Mouse (Mus musculus): Measurements from ENCODE around the gene Acadsb. TPM values are rescaled to one million over a fixed set of nuclear protein-coding genes. Genes with fewer than 3 reads are reported as not detected.

Acadsb gene
- total RNA-seq, 2 experiments from 2014 or later, result 204 to 213 TPM

DNA sequence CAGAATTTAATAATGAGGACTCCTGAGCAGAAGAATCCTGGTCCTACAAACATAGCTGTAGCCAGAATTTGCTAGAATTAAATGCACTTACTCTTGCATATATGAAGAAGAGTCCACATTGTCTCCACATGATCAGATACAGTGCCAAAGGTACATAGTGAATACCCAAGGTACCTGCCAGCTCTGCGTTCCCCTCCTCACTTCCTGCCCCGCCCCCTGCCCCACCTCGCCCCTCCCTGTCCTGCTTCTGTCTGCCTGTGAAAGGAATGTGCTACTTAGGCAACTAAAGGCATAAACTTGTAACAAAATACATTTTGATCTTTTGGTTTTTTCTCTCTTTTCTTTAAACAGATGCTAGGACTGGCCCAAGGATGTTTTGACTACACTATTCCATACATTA, 26.6 kb downstream of the Acadsb start:
- intact Hi-C loops (cut with DNase I), result no loop called here
- DNase-seq, result no peak

DNA sequence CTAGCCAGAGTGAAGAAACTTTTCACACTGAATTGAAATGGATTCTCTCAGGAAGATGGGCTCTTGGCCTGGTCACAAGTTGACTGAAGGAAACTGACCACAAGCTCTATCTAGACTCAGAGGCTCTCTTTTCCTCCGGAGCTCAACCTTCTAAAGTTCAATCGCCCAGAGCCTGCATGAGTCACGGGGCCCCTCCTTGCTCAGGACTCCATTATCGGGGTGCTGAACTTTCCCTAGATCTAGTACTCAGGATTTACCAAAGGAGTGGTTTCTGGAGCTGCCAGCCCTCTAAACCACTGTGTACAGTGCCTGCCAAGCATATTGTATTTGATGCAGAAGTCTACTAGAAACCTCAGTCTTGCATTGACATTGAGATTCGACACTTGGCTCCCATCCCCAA, 46.3 kb downstream of the Acadsb start:
- intact Hi-C loops (cut with DNase I), result no loop called here
- no peak for DNase-seq

GRCm38 (mm10) chr7:131465117-131465601, 54.8 kb downstream of the Acadsb start:
- DNase-seq, result no peak
- intact Hi-C loops (cut with DNase I), result no loop called here

DNA sequence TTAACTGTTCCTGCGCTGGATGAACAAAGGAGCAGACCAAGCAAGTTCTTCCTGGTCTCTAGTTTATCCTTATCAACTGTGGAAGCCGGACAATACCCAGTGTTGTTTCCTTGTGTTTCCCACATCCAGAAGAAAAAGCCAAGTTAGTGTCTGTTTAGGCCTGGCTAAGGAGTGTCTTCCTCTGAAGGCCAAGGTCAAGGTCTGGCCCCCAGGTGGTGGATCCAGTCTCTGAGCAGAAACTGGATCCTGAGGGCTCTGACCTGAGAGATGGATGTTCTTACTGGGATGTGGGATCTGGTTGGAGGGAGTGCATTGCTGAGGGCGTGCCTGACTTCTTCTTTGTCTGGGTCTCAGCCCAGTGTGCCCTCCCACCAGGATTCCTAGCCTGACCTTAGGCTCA, 55.3 kb downstream of the Acadsb start:
- no peak for DNase-seq
- intact Hi-C loops (cut with DNase I), result no loop called here

DNA sequence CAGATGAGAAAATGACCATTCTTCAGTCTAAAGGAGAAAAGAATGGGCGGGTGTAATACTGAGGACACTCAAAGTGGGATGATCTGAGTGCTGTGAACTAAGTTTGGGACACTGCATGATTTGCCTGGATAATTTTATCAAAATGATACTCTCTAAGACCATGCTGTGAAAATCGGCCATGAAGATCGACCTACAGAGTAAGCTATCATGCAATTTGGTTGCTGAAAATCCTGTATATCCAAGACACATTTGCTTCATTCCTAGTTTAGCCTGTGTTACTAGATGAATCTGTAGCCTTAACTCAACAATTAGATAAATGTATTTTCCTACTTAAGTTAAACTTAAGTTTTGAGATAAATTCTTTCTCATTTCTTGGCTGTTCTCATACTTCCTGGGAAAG, 56.9 kb downstream of the Acadsb start:
- intact Hi-C loops (cut with DNase I), result no loop called here
- no peak for DNase-seq

DNA sequence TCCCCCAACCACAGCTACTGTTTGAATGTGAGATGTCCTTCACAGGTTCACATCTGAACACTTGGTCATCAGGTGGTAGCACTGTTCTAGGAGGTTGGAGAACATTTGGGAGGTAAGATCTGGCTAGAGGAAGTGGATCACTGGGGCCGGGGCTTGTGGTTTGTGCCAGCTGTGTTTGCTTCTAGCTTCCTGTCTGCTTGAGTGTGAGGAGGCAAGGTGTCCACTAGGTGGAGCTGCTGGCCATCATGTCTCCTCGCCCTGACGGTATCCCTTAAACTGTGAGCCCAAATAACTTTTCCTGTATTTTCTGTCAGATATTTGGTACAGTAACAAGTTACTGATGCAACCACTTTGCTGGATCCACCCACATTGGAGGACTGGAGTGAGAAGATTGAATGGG, 59.1 kb downstream of the Acadsb start:
- no peak for DNase-seq
- intact Hi-C loops (cut with DNase I), result no loop called here

DNA sequence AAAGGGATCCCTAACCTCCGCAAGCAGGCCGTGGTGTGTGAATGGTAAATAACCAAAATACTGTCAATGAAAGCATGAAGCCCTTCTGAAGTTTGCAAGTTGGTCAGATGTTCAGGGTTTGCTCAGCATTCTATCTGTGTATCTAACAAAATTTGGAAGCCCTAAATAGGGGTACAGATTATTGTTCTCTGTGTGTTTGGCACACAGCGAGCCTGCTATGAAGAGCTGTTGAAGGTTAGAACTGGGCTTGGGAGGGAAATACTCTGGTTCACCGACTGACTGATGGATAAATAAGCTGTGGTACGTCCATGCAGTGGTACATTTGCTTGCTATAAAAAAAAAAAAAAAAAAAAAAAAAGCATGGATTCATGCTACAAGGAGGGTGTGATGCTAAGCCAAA, 61.1 kb downstream of the Acadsb start:
- no peak for DNase-seq
- intact Hi-C loops (cut with DNase I), result no loop called here

DNA sequence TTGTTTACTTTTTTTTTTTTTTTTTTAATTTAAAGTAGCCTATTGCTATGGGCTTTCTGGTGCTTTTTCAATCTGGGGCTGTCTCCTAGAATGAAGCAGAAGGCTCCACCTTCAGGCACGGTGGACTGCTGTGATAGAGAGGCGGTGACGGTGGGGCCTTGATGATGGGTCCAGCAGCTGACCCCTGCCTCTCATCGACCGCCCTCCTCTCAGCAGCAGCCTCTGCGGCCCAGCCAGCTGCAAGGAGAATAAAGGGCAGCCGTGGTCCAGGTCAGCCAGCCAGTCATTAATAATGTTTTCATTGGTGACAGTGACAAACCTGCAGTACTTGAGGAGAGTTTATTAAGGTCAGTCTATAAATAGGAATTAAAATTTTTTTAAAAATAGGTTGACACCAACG, 66.7 kb downstream of the Acadsb start:
- no peak for DNase-seq
- intact Hi-C loops (cut with DNase I), result no loop called here

DNA sequence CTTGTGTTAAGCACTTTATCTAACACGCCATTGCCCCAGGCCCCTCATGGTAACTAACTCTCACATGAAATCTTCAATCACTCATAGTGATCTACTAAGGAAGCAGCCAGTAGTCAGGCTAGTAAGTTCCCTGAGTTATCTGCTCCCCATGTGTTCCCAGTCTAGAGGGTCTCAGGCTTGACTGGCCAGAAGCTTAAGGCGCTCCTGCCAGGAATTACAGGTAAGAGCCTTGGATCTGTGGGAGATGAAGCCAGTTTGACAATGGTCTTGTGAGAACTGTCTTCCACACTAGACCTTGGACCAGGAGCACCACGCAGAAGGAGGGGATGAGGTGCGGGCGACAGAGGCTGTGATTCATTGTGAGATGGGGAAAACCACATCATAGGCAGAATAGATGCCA, 68.0 kb downstream of the Acadsb start:
- DNase-seq, result no peak
- intact Hi-C loops (cut with DNase I), result no loop called here

Other genes with a start within 250 kb of the Acadsb start
- gene 5430419D17Rik, start 236.2 kb upstream of the Acadsb start, total RNA-seq (2021), result 10 to 100 TPM; 12.5 to 14.2 TPM
- gene Cuzd1, start 88.3 kb upstream of the Acadsb start, total RNA-seq (2021), result under 1 TPM; 0.33 to 0.38 TPM
- not detected for gene Fam24b, start 81.1 kb upstream of the Acadsb start, total RNA-seq (2021)
- gene Fam24a, start 76.7 kb upstream of the Acadsb start, total RNA-seq (2021), result not detected
- 10 to 100 TPM; 11.9 to 14.1 TPM for gene 2310057M21Rik, start 47.8 kb upstream of the Acadsb start, total RNA-seq (2021)
- 10 to 100 TPM; 43.1 to 47.8 TPM for gene Pstk, start 39.5 kb upstream of the Acadsb start, total RNA-seq (2021)
- 10 to 100 TPM; 34.2 to 37.2 TPM for gene Ikzf5, start 80 bp upstream of the Acadsb start, total RNA-seq (2021)
- not detected for gene Hmx3, start 132.3 kb downstream of the Acadsb start, total RNA-seq (2021)
- not detected for gene Hmx2, start 138.2 kb downstream of the Acadsb start, total RNA-seq (2021)
- gene Bub3, start 149.6 kb downstream of the Acadsb start, total RNA-seq (2021), result 10 to 100 TPM; 26.6 to 34.1 TPM

Data from heart, postnatal 36 days (tissue).